Mouse (Mus musculus) T-helper 17 cell (primary cell): ENCODE results near the gene 1700020D05Rik.

Experiments used
- in situ Hi-C, 2 experiments: fragments of 300-600 bp; cut with MboI, MseI; formaldehyde crosslinking; loops; 1 replicate in 1 of 2; 2 replicates in 1 of 2; pipeline ENCODE4 v1.15.1; 2025; ENCODE audit warnings: high pct_unique_total_duplicates in 2 of 2

The 1700020D05Rik gene

DNA sequence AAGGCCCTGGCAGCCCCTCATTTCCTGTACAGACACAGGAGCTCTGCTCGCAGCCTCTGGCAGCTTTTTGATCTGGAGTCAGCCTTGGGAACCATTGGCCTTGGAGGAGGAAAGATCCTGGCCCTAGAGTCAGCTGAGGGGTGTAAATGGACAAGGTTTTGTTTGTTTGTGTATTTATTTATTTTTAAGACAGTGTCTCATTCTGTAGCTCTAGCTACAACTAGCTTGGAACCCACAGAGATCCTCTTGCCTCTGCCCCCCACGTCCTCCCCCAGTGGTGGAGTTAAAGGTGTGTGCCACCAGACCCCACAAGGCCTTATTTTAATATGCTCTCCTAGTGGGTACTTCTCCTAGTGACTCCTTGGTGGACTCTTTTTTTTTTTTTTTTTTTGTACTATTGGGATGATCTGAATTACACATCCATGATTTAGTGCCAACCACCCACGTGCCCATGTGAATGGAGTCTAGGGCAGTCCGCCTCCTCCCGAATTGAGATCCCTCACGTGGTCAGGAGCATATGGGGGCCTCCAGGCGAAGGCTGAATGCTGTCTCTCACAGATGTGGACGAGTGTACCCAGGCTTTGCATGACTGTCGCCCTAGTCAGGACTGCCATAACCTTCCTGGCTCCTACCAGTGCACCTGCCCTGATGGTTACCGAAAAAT lies 26.5 kb downstream of the 1700020D05Rik start:
- in situ Hi-C loops = no loop called here

DNA sequence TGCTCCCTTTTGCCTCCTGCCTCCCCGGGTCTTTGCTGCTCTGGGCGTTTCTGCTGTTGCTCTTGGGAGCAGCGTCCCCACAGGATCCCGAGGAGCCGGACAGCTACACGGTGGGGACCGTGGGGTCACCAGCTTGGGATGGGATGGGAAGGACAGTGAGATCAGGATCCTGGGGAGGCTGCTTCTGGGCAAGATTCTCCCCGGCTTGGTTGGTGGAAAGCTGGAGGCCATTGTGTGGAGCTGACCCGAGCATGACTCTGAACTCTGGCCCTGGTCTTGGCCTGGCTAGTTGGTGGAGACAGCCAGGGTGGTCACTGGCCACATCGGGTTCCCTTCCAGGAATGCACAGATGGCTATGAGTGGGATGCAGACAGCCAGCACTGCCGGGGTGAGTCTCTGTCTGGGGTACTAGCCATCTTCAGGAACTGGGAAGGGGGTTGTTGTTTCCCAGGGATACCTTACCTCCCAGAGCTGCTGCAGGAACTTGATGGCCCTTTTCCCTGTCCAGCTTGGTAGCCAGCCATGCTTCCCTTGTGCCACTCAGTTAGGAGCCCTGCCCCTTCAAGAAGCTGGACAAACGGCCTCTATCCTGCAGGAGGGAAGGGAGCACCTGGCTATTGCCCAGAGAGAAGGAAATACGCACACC lies 28.4 kb downstream of the 1700020D05Rik start:
- in situ Hi-C loops = no loop called here

DNA sequence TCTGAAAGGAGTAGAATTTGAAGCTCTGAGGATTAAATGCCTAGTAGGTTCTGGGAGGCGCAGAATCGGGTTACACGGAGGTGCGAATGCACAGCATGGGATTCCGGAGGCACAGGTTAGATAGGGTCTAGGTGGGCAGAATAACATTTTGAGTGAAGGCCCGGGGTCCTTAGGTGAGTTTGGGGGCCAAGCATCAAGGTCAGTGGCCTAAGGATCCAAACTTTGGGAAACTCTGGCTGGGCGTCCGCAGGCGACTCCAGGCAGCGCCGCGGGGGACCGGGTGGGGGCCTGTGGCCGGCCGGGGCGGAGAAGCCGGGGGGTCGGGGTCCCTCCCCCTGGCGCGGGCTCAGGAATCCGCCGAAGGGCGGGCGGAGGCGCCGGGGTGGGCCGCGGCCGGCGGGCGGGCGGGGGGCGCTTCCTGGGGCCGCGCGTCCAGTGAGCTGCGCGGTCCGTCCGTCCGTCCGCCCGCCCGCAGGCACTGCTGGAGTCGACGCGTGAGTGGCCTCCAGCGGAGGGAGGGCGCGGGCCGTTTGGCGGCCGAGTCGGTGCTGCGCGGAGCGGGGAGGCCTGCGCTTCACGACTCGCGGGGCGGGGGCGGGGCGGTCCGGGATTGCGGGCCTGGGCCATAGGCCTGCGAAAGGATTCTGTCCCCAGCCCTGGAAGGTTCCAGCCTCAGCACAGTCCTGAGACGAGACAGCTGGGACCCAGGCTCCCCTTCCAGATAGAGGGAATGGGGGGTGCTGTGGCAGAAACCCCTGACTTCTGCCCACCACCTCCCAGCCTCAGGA lies 29.1 kb downstream of the 1700020D05Rik start:
- in situ Hi-C loops = no loop called here

DNA sequence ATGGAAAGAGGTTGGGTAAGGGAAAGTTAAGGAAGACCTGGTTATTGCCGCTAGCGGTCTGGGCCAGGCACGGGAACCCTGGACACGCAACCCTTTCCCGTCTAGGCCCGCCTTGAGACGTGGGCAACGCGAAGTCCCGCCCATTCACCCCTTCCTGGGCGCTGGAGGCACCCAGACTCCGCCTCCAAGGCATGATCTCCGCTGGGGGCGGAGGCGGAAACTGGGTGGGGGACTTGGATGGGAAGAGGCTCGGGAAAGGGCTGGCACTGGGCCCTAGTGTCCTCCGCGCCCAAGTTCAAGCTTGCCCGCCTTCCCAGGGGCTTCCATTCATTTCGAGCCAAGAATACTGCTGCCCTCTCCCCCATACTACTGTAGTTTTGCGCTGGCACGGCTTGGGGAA lies 29.9 kb downstream of the 1700020D05Rik start, which contains the start of gene Efemp2:
Gene Efemp2 (plus strand): TSS at position 235 of the 400 bp plus-strand sequence.
- in situ Hi-C loops = no loop called here

DNA sequence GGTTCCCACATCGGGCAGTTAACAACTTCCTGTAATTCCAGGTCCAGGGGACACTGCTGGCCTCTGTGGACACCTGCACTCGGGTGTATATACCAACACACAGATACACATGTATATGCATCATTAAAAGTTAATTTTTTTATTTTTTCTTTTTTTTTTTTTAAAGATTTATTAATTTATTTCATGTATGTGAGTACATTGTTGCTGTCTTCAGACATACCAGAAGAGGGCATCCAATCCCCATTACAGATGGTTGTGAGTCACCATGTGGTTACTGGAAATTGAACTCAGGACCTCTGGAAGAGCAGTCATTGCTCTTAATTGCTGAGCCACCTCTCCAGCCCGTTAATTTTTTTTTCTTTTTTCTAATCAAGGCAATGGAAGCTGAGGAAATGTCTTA lies 30.7 kb downstream of the 1700020D05Rik start:
- in situ Hi-C loops = no loop called here

- in situ Hi-C loops = no loop called here
Measured at GRCm38 (mm10) chr19:5471846-5472245, 31.7 kb downstream of the 1700020D05Rik start.

DNA sequence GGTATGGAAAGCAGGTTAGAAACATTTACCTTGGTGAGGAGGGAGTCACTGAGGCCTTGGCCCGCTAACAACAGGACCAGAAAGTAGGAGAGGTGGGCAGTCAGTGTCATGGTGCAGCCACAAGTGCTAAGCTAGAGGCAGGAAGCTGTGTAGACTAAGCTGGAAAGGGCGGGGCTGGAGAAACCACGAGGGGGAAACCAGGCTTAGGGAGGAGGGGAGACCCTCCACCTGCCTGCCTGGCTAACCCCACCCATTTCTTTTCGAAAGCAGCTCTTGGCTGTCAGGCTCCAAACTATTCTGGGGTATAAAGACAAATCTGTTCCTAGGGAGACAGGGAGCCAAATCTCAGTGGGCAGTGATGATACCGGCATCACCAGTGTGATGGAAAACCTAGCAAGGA lies 35.2 kb downstream of the 1700020D05Rik start, which contains the start of gene Ctsw:
Gene Ctsw (minus strand): TSS at position 134 of the 400 bp plus-strand sequence.
- in situ Hi-C loops = loop anchor here in 1 of 2 experiments (10.0 kb wide), 1 partner anchor 1736 kb away; the partner anchor contains the start of gene Otub1

DNA sequence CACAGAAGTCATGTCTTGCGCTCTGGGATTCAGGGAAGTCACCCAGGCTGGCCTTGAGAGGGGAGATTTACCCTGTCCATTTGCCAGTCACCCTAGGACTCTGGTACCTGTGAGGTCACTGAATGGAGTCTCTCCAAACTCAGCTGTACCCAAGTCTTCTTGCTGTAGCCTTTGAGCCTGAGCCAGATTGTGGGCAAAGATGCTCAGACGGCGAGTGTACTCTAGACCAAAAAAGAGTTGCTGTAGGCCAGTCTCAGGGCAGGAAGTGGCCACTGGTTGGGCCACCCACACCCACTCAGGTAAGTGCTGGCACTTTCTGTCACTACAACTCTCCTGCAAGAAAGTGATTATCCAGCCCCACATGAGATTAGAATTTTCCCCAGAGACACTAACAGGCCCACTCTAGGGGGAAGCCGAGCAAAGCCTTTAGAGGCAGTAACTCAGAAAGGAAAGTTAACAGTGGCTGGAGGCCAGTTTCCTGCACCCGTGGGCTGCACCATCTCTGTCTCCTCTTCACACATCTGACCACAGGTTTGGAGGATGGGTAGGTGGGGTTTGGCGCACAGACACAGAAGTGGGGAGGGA lies 36.6 kb downstream of the 1700020D05Rik start:
- in situ Hi-C loops = loop anchor here in 1 of 2 experiments (10.0 kb wide), 1 partner anchor 1738 kb away; the partner anchor contains the start of gene Otub1

DNA sequence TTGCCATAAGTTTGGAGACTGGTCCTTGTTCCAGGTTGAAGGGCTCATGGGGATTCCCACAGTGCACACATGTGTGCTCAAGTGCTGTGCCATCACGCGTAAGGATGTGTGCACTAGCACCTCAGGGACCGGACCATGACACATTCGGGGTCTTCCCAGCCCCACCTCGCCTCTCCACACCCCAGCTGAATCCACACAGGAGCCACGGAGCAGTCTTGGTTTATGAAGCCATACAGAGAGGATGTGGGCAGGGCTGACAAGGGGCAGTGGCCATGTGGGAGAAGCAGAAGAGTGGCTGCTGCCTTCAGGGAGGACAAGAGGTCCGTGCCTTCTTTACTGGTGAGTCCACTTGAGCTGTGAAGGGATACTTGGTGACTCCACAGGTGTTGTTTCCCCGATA lies 38.5 kb downstream of the 1700020D05Rik start:
- in situ Hi-C loops = loop anchor here in 1 of 2 experiments (10.0 kb wide), 1 partner anchor 1740 kb away; the partner anchor contains the start of gene Otub1

- in situ Hi-C loops = loop anchor here in 1 of 2 experiments (10.0 kb wide), 1 partner anchor 1741 kb away; the partner anchor contains the start of gene Otub1
Measured at GRCm38 (mm10) chr19:5463791-5464562, 39.6 kb downstream of the 1700020D05Rik start.

DNA sequence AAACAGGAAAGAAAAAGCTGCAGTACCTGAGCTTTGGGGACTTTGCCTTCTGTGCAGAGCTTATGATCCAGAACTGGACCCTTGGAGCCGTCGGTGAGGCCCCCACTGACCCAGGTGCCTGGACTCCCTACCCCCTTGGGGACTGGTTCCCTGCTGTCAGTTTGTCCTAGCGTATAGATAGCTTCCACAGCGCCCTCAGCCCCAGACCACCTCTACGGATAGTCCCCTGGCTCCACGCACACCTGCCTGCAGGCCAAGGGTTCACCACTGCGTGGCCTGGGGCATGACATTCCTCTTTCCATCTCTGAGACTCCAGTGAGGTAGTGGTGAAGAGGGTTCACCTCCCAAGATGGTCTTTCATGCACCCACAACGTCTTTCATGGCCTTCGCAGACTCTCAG lies 40.4 kb downstream of the 1700020D05Rik start:
- in situ Hi-C loops = loop anchor here in 1 of 2 experiments (10.0 kb wide), 1 partner anchor 1742 kb away; the partner anchor contains the start of gene Otub1

DNA sequence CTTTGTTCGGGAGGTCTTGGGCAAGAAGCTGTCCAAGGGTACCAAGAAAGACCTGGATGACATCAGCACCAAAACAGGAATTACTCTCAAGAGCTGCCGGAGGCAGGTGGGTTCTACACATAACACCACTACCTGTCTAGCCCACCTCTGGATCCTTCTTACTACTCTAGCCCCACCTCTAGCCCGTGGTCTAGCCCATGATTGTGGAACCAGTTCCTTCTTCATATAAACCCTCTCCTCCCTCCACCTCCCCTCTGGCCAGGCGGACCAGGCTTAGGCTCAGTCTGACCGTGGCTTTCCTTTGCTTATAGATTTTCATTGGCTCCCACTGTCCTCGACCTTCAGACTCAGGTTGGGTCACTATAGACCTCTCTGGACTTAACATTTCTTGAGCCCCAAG lies 42.2 kb downstream of the 1700020D05Rik start:
- in situ Hi-C loops = loop anchor here in 1 of 2 experiments (10.0 kb wide), 1 partner anchor 1743 kb away; the partner anchor contains the start of gene Otub1

- in situ Hi-C loops = loop anchor here in 1 of 2 experiments (10.0 kb wide), 1 partner anchor 1744 kb away; the partner anchor contains the start of gene Otub1
Measured at GRCm38 (mm10) chr19:5460465-5460911, 43.1 kb downstream of the 1700020D05Rik start, which contains the start of gene Fibp. Fibp (plus strand) TSS chr19:5460615.

GRCm38 (mm10) chr19:5459896-5460295 lies 43.7 kb downstream of the 1700020D05Rik start:
- in situ Hi-C loops = loop anchor here (10.0 kb wide), 2 partner anchors 355 to 1745 kb away; partner anchors contain the start of gene Otub1 (in 1 of the 2)

GRCm38 (mm10) chr19:5459019-5459418 lies 44.6 kb downstream of the 1700020D05Rik start:
- in situ Hi-C loops = loop anchor here in 1 of 2 experiments (10.0 kb wide), 1 partner anchor 356 kb away; no protein-coding TSS in a partner anchor

GRCm38 (mm10) chr19:5457746-5458442 lies 45.7 kb downstream of the 1700020D05Rik start, which contains the start of gene Ccdc85b:
Ccdc85b (minus strand) TSS chr19:5457894.
- in situ Hi-C loops = loop anchor here in 1 of 2 experiments (10.0 kb wide), 1 partner anchor 357 kb away; no protein-coding TSS in a partner anchor

DNA sequence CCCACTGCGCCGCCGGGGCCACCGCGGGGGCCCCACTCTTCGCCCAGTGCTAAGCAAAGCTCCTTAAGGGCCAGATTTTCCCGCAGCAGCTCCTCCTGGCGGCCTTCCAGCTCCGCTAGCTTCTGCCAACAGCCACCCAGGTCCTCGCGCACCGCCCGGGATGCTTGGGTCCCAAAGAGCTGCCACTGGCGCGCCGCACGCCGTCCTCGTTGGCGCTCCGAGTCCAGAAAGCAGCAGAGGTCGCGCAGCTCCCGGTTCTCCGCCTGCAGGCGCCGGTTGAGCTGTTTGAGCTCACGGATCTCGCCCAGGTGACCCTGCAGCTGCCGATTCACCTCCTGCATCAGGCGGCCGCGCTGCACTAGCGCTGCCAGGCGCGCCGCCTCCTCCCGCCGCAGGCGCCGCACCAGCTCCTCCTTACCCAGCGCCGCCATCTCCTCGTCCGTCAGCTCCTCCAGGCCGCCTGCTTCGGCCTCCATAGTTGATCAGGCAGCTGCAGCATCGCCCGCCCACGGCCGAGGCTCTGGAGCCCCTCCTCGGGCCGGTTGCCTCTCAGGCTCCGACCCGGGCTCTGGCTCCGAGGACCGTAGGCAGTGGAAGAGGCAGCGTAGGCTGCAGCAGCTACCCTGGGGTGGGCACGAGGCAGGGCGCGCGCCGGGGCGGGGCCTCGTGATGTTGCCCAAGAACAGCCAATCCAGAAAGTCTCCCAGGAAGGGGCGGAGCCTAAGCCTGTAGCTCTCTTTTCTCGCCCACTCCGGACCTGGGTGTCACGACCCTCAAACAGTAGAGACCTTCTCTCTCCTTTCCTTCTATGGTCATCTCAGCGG lies 46.5 kb downstream of the 1700020D05Rik start:
- in situ Hi-C loops = loop anchor here in 1 of 2 experiments (10.0 kb wide), 1 partner anchor 358 kb away; no protein-coding TSS in a partner anchor
